Comparison of ENCODE assay signal across 14 mouse cellular contexts in the genomic region with DNA sequence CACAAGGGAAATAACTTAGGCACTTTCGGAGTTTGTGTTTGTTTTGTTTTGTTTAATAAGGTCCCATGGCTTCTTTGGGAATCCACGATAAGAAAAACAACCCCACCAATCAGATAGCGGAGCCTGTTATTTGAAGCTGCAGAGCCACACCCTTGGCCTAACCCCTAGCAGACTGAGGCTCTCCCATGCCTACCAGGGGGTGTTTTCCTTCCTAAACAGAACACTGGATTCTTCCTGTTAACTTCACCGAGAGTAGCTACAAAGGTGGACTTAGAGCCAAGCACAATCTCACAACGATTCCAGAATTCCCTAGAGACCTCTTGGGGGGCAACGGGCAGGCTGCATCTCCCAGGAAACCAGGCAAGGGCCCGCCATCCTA. TPM values are rescaled to one million over a fixed set of nuclear protein-coding genes. Genes with fewer than 3 reads are reported as not detected.
DNase-seq lines count a peak whose midpoint lies in the region; ATAC-seq and TF ChIP-seq lines count a peak whose summit lies in the region.
"Had no signal": no experiment of that assay in that cellular context is flagged by ENCODE, and none has a peak within 500 bp of the region (broad histone marks: within the 10 kb centered on the region; RNA-seq: fewer than 3 reads in every experiment).

No protein-coding gene starts in this region.

- H3K9me3 ChIP-seq in hindbrain, postnatal 0 days (ENCODE audit: low read length): no peaks in the 10 kb centered on the region
- H3K9me3 ChIP-seq in hindbrain, embryonic 10.5 days: 0 out of 2 replicates have a peak, but pooled peaks cover 2% of the 10 kb centered on the region
- H3K9me3 ChIP-seq in midbrain, embryonic 12.5 days: no peaks in the 10 kb centered on the region
- no peaks in the 10 kb centered on the region for H3K9me3 ChIP-seq in midbrain, embryonic 13.5 days
- H3K9me3 ChIP-seq: embryonic facial prominence, embryonic 15.5 days; forebrain, embryonic 10.5 days had no signal

- H3K36me3 ChIP-seq in hindbrain, postnatal 0 days (ENCODE audit: insufficient read depth, low read length): no peaks in the 10 kb centered on the region
- no peaks in the 10 kb centered on the region for H3K36me3 ChIP-seq in hindbrain, embryonic 10.5 days
- H3K36me3 ChIP-seq in midbrain, embryonic 12.5 days: no peaks in the 10 kb centered on the region
- no peaks in the 10 kb centered on the region for H3K36me3 ChIP-seq in midbrain, embryonic 13.5 days
- H3K36me3 ChIP-seq: embryonic facial prominence, embryonic 15.5 days; forebrain, embryonic 10.5 days had no signal

- H3K4me3 ChIP-seq in hindbrain, postnatal 0 days (ENCODE audit: low read length): no peak overlapping the region
- no peak overlapping the region for H3K4me3 ChIP-seq in hindbrain, embryonic 10.5 days
- H3K4me3 ChIP-seq in midbrain, embryonic 12.5 days: no peak overlapping the region
- H3K4me3 ChIP-seq in midbrain, embryonic 13.5 days (replicated peaks): no peak overlapping the region
- H3K4me3 ChIP-seq: heart, adult 2 months had no signal

- no peak overlapping the region; the same call in 1 of the 2 replicates for H3K9ac ChIP-seq in hindbrain, postnatal 0 days (replicated peaks; ENCODE audit: low read length)
- H3K9ac ChIP-seq in midbrain, embryonic 12.5 days (replicated peaks): no peak overlapping the region
- H3K9ac ChIP-seq in midbrain, embryonic 13.5 days (replicated peaks): no peak overlapping the region
- H3K9ac ChIP-seq: embryonic facial prominence, embryonic 15.5 days had no signal

- no peak for ATAC-seq in hindbrain, postnatal 0 days
- no peak for ATAC-seq in midbrain, embryonic 12.5 days (ENCODE audit: low FRiP score, low read depth)
- ATAC-seq in midbrain, embryonic 13.5 days: no peak
- 0 out of 2 replicates have a peak, but pooled peaks have one; percentile 43 for ATAC-seq in common myeloid progenitor, adult 5-6 weeks (replicated peaks; ENCODE audit: low read depth, poor library complexity, severe bottlenecking)
- peak; percentile 76 for ATAC-seq in megakaryocyte-erythroid progenitor cell, adult 5-6 weeks (replicated peaks; ENCODE audit: low FRiP score, low TSS enrichment, poor library complexity, severe bottlenecking)

- no peak for DNase-seq in hindbrain, postnatal 0 days (ENCODE audit: low spot score)
- no peak for DNase-seq in hindbrain, embryonic 10.5 days (ENCODE audit: low spot score)
- no peak for DNase-seq in right cerebral cortex, adult 18-20 months
- no peak for DNase-seq in ovary, postnatal 10 days (ENCODE audit: low spot score)
- DNase-seq: adrenal gland, adult 2 months; cerebellum, adult 11-12 months; heart, adult 2 months; kidney, adult 9 months had no signal

- peak overlapping the region; percentile 52; the same call in 1 of the 2 replicates for H3K4me2 ChIP-seq in hindbrain, postnatal 0 days (ENCODE audit: low read depth, low read length)
- peak overlapping the region; percentile 43; the same call in 1 of the 2 replicates for H3K4me2 ChIP-seq in midbrain, embryonic 12.5 days (replicated peaks)
- H3K4me2 ChIP-seq in midbrain, embryonic 13.5 days (replicated peaks): no peak overlapping the region

- WGBS in hindbrain, postnatal 0 days: 56% methylated on average over 7 of the region's 7 CpGs
- WGBS in hindbrain, embryonic 10.5 days: 55% methylated on average over 7 of the region's 7 CpGs
- 64% methylated on average over 7 of the region's 7 CpGs for WGBS in midbrain, embryonic 12.5 days
- 65% methylated on average over 7 of the region's 7 CpGs for WGBS in midbrain, embryonic 13.5 days

- 0 out of 2 replicates have a peak, but pooled peaks cover 5% of the 10 kb centered on the region for H3K4me1 ChIP-seq in hindbrain, postnatal 0 days (ENCODE audit: insufficient read depth, low read length)
- peaks cover 17% of the 10 kb centered on the region for H3K4me1 ChIP-seq in hindbrain, embryonic 10.5 days (replicated peaks)
- peaks cover 6% of the 10 kb centered on the region for H3K4me1 ChIP-seq in midbrain, embryonic 12.5 days
- peaks cover 14% of the 10 kb centered on the region for H3K4me1 ChIP-seq in midbrain, embryonic 13.5 days (replicated peaks)

- TF ChIP-seq CTCF in hindbrain, postnatal 0 days (IDR thresholded peaks at IDR 0.05; ENCODE audit: low read depth): no peak

- no peak overlapping the region for H3K27ac ChIP-seq in hindbrain, postnatal 0 days
- H3K27ac ChIP-seq in hindbrain, embryonic 10.5 days: no peak overlapping the region
- no peak overlapping the region for H3K27ac ChIP-seq in midbrain, embryonic 12.5 days (replicated peaks)
- no peak overlapping the region for H3K27ac ChIP-seq in midbrain, embryonic 13.5 days
- H3K27ac ChIP-seq: embryonic facial prominence, embryonic 15.5 days; forebrain, embryonic 10.5 days; heart, adult 2 months had no signal

- no peaks in the 10 kb centered on the region for H3K27me3 ChIP-seq in hindbrain, postnatal 0 days (ENCODE audit: insufficient read depth, low read length)
- no peaks in the 10 kb centered on the region for H3K27me3 ChIP-seq in hindbrain, embryonic 10.5 days (ENCODE audit: insufficient read depth, poor library complexity, severe bottlenecking)
- H3K27me3 ChIP-seq in midbrain, embryonic 12.5 days: 0 out of 2 replicates have a peak, but pooled peaks cover 8% of the 10 kb centered on the region
- H3K27me3 ChIP-seq in midbrain, embryonic 13.5 days: no peaks in the 10 kb centered on the region

RNA-seq across cellular contexts. Expression of gene Rpl31, which starts 5.1 kb away (rescaled TPM):
- 207 and 299 TPM in 2 replicates for total RNA-seq in hindbrain, postnatal 0 days (2014; rRNA removed)
- polyA plus RNA-seq in hindbrain, postnatal 0 days (2015; fragmentation: Nextera tagmentation; extraction: Ambion mirVana): 353 and 367 TPM in 2 replicates
- 425 and 430 TPM in 2 replicates for polyA plus RNA-seq in hindbrain, embryonic 10.5 days (2016; fragmentation: Nextera tagmentation; extraction: Ambion mirVana)
- polyA plus RNA-seq in midbrain, embryonic 12.5 days (2016; fragmentation: Nextera tagmentation; extraction: Ambion mirVana): 371 and 423 TPM in 2 replicates
- 374 and 398 TPM in 2 replicates for polyA plus RNA-seq in midbrain, embryonic 13.5 days (2015; fragmentation: Nextera tagmentation; extraction: Ambion mirVana)
- 610 and 623 TPM in 2 replicates for total RNA-seq in common myeloid progenitor, adult 5-6 weeks (2017)
- 2,763 and 2,797 TPM in 2 replicates for total RNA-seq in megakaryocyte-erythroid progenitor cell, adult 5-6 weeks (2014; fragmentation: Nextera tagmentation)
- 770 and 846 TPM in 2 replicates for total RNA-seq in megakaryocyte-erythroid progenitor cell, adult 5-6 weeks (2017)

Comparison
In these comparisons a context has a peak if more than half of its experiments do, and no peak if none do; other contexts are left out.
1. ATAC-seq: peak in common myeloid progenitor, adult 5-6 weeks (single experiment) and megakaryocyte-erythroid progenitor cell, adult 5-6 weeks (single experiment); none in hindbrain, postnatal 0 days (single experiment), midbrain, embryonic 12.5 days (single experiment) and midbrain, embryonic 13.5 days (single experiment).